Mouse (Mus musculus) CD4-positive helper T cell, adult 2 months (primary cell): Measurements from ENCODE around the gene Prkar1b.

Source experiments
- DNase-seq: peaks from one replicate; pipeline ENCODE4 v3.0.0-alpha.2; 2012; ENCODE audit warnings: low read depth, missing footprints, low spot score

Gene Prkar1b

GRCm38 (mm10) chr5:138974911-138975485 lies 174.8 kb downstream of the Prkar1b start:
- no peak for DNase-seq

DNA sequence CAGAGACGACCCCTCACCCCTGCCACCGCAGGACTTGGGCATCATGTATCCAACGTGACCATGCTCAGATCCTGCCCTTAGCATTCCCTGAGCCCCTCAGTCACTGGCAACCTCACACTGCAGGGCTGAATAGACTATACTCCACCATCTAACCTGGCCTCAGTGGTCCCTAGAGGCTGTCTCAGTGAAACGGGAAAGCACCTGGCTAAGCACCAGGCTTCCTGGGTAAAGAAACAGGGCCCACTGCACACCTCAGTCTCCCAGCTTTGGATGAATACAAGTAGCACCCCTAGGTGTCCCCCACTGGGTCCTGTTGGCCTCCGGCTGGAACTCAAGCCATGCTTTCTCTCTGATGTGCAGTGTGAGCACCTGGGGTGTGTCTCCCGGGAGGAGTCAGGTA lies 176.3 kb downstream of the Prkar1b start:
- no peak for DNase-seq

DNA sequence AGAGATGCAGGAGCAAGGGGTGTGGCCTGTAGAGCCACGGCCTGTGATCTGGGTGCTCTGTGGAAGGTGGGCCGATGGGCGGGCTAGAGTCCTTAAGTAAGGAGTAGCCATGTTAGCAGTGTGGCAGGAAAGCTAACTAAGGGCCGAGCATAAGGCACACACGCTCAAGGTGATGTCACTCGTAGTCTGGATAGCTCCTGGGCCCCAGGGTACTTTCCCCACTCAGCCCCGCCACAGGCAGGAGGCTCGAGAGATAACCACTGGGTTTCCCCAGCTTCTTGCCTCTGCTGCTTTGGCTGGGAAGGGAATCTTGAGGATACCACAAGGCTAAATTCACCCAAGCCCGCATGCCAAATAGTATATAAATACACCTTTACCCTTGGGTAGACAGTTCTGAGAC lies 178.4 kb downstream of the Prkar1b start:
- DNase-seq, result no peak

DNA sequence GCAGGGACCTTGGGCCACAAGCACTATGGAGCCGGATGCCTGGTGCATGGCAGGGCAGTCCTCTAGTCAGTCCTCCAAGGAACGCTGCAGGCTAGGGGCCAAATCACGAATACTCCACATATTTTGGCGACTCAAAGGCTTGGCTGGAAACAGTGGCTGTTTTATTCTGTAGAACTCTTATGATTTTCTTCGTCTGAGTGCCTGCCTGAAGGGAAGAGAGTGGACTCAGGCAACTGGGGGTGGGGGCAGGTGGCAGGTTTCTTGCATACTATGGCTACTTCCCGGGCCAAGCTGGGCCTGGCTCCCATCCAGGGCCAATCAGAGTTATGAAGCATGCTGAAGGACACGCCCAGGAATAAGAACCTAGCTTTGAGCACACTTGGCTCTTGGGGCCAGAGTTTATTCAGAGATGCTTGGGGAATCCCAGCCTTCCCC lies 179.7 kb downstream of the Prkar1b start:
- no peak for DNase-seq
